Mouse (Mus musculus) bone marrow, adult 2 months (tissue): ENCODE results near the gene Smarce1. TPM values are rescaled to one million over a fixed set of nuclear protein-coding genes. Genes with fewer than 3 reads are reported as not detected.

Experiments used
- H3K27ac ChIP-seq: fragments of 200-500 bp; 2 replicates; pipeline ENCODE4 v1.5.1; 2012; ENCODE audit warnings: low read depth, mild to moderate bottlenecking, control low read depth, inconsistent platforms, low read length; ENCODE audit not compliant: control insufficient read depth, poor library complexity, insufficient read depth
- H3K4me1 ChIP-seq: fragments of 200-500 bp; 2 replicates; pipeline ENCODE4 v1.6.1; 2011; ENCODE audit warnings: low read length; ENCODE audit not compliant: control insufficient read depth, insufficient read depth
- H3K4me3 ChIP-seq: fragments of 200-500 bp; replicated peaks from 2 replicates; pipeline ENCODE3; 2011; ENCODE audit warnings: mild to moderate bottlenecking, low read depth, low read length, control low read depth; ENCODE audit not compliant: control insufficient read depth
- CTCF ChIP-seq: fragments of 200-500 bp; IDR thresholded peaks from 2 replicates; pipeline ENCODE4 v1.5.1; 2011; ENCODE audit warnings: low read length, control low read depth; ENCODE audit not compliant: control insufficient read depth, insufficient read depth
- POLR2A ChIP-seq: fragments of 200-500 bp; IDR thresholded peaks from 2 replicates; pipeline ENCODE4 v1.6.1; 2011; ENCODE audit warnings: low read depth, mild to moderate bottlenecking, control low read depth, low read length, borderline replicate concordance; ENCODE audit not compliant: control insufficient read depth
- WGBS: fragments of 180-500 bp; shearing (Covaris S2); methylation state at CpG from one replicate; pipeline ENCODE4 v1.1.7; 2018; 5-methylcytosine and 5-hydroxymethylcytosine counted together
- polyA plus RNA-seq: library from polyadenylated mRNA; stranded (reverse); fragments of >200 nt; gene quantifications from 2 replicates; pipeline ENCODE4 v1.2.4, GENCODE M21; 2011; ENCODE audit warnings: low replicate concordance; ENCODE audit not compliant: missing spikeins, insufficient read depth, insufficient read length

Smarce1 gene
- polyA plus RNA-seq: 196 and 201 TPM in 2 replicates

- peak within 1 kb of the TSS; percentile 91 for H3K27ac ChIP-seq
- under 1% methylated on average over 87 of the region's 87 CpGs for WGBS
- peak within 1 kb of the TSS; percentile 86 for H3K4me3 ChIP-seq
Observed at GRCm38 (mm10) chr11:99230261-99231048, at the start of gene Smarce1. Smarce1 (minus strand) TSS chr11:99231017.

GRCm38 (mm10) chr11:99279986-99280385, 49.2 kb upstream of the Smarce1 start:
- 27% methylated on average over 5 of the region's 5 CpGs for WGBS
- Histone ChIP-seq H3K4me3 (no peak overlapping the region), H3K27ac (no peak overlapping the region), H3K4me1 (no peaks in the 10 kb centered on the region)
- no peak for TF ChIP-seq CTCF
- TF ChIP-seq POLR2A: no peak

More at GRCm38 (mm10) chr11:99230261-99231048, at the start of gene Smarce1:
- no peaks in the 10 kb centered on the region; the same call in 1 of the 2 replicates for H3K4me1 ChIP-seq
- no peak for TF ChIP-seq CTCF
- TF ChIP-seq POLR2A: peak; percentile 52; the same call in 1 of the 2 replicates

DNA sequence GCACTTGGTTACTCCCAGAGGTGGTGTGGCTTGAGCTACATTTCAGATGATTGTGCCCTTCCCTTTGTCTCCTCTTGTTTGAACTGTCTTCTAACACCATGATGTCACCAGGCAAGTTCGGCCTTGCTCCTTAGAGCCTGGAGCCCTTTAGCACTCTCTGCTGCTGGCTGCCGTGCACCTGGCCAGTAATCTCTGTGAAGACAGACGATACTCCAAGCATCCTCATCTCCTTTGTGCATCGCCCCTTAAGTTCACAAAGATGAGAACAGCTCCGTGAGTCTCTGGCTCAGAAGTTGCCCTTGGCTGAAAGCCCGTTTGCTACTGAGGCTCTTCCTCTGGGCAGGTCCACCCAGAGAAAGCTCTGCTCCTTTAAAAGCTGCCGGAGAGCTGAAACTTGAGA, 46.0 kb upstream of the Smarce1 start:
- 67% methylated on average over 7 of the region's 7 CpGs for WGBS
- Histone ChIP-seq H3K4me3 (no peak overlapping the region), H3K27ac (no peak overlapping the region), H3K4me1 (no peaks in the 10 kb centered on the region)
- TF ChIP-seq POLR2A: no peak
- no peak for TF ChIP-seq CTCF

GRCm38 (mm10) chr11:99275624-99276023, 44.8 kb upstream of the Smarce1 start:
- no peak overlapping the region for H3K27ac ChIP-seq
- 83% methylated on average over 6 of the region's 6 CpGs for WGBS
- no peaks in the 10 kb centered on the region for H3K4me1 ChIP-seq
- TF ChIP-seq CTCF (no peak), POLR2A (no peak)
- H3K4me3 ChIP-seq: no peak overlapping the region

GRCm38 (mm10) chr11:99272721-99273120, 41.9 kb upstream of the Smarce1 start:
- 92% methylated on average over 4 of the region's 4 CpGs for WGBS
- Histone ChIP-seq H3K4me1 (no peaks in the 10 kb centered on the region), H3K27ac (no peak overlapping the region), H3K4me3 (no peak overlapping the region)
- TF ChIP-seq POLR2A (0 out of 2 replicates have a peak, but pooled peaks have one; percentile 18), CTCF (no peak)

DNA sequence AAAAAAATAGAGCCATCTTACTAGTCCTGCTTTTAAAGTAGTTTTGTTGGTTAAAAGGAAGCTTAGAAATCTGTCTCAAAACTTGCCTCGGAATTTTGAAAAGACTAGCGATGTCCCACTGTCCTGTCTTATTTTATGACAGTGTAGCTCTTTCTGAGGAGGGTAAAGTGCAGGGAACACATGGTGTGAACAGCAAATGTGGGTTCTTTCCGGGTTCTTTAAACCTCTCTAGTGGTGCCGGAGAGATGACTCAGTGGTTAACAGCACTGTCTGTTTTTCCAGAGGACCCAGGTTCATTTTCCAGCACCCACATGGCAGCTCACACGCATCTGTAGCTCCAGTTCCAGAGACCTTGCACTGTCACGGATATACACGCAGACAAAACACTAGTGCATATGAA, 38.4 kb upstream of the Smarce1 start:
- TF ChIP-seq CTCF: no peak
- TF ChIP-seq POLR2A: no peak
- Histone ChIP-seq H3K27ac (no peak overlapping the region), H3K4me1 (no peaks in the 10 kb centered on the region), H3K4me3 (no peak overlapping the region)
- WGBS: 80% methylated on average over 7 of the region's 7 CpGs

GRCm38 (mm10) chr11:99265796-99266195, 35.0 kb upstream of the Smarce1 start:
- H3K27ac ChIP-seq: no peak overlapping the region
- H3K4me1 ChIP-seq: no peaks in the 10 kb centered on the region; the same call in 1 of the 2 replicates
- no peak for TF ChIP-seq CTCF
- TF ChIP-seq POLR2A: no peak
- 25% methylated on average over 9 of the region's 9 CpGs for WGBS
- H3K4me3 ChIP-seq: no peak overlapping the region

DNA sequence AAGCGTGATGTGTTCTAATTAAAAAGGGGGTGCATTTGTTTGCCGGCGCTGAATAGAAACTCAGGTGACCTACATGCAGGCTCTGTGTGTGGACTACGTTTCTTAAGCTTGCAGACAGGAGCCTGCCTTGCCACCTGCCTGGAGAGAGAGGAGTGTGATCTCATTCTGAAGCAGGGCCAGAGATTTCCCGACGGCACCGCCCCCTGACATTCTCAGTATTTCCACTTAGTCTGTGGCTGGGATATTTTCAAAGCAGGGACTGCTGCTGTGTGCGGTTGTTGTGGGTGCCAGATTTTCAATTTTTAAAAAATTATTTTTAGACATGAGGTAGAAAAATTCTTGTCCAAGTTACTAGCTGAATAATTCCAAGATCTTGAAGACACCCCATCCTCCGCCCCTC, 34.4 kb upstream of the Smarce1 start:
- Histone ChIP-seq H3K4me3 (no peak overlapping the region), H3K4me1 (no peaks in the 10 kb centered on the region; the same call in 1 of the 2 replicates), H3K27ac (no peak overlapping the region)
- TF ChIP-seq POLR2A (no peak), CTCF (no peak)
- WGBS: 62% methylated on average over 9 of the region's 9 CpGs
